Mouse (Mus musculus) gastrocnemius, adult 18-20 months (tissue): Measurements from ENCODE around the gene Fam149b. TPM values are rescaled to one million over a fixed set of nuclear protein-coding genes. Genes with fewer than 3 reads are reported as not detected.

ENCODE experiments used
- DNase-seq: peaks from one replicate; pipeline ENCODE4 v3.0.0; 2021; ENCODE audit warnings: low spot score
- total RNA-seq, 2 experiments: library from RNA; stranded (reverse); gene quantifications; 2 replicates each; pipeline ENCODE4 v1.2.3; 2021

Fam149b gene
- total RNA-seq, 2 experiments from 2014 or later = 19.8 to 21.3 TPM

- DNase-seq = no peak
Measured at GRCm38 (mm10) chr14:20389446-20390079, 41.6 kb downstream of the Fam149b start.

GRCm38 (mm10) chr14:20392326-20392725 is 44.4 kb downstream of the Fam149b start:
- DNase-seq = no peak

GRCm38 (mm10) chr14:20393205-20393913 is 45.4 kb downstream of the Fam149b start, which contains the start of gene Mrps16:
Gene Mrps16, minus strand, starts transcription at chr14:20393634.
- DNase-seq = peak; percentile 94

GRCm38 (mm10) chr14:20397220-20397619 is 49.3 kb downstream of the Fam149b start:
- DNase-seq = peak; percentile 38

- DNase-seq = no peak
Measured at GRCm38 (mm10) chr14:20398864-20399263, 50.9 kb downstream of the Fam149b start.

- peak; percentile 57 for DNase-seq
Measured at GRCm38 (mm10) chr14:20400071-20400470, 52.1 kb downstream of the Fam149b start.

- DNase-seq = no peak
Measured at GRCm38 (mm10) chr14:20422257-20422656, 74.3 kb downstream of the Fam149b start.

- no peak for DNase-seq
Measured at GRCm38 (mm10) chr14:20423046-20423445, 75.1 kb downstream of the Fam149b start.

GRCm38 (mm10) chr14:20428593-20428992 is 80.6 kb downstream of the Fam149b start:
- DNase-seq = no peak

- no peak for DNase-seq
Measured at GRCm38 (mm10) chr14:20429833-20430232, 81.9 kb downstream of the Fam149b start.

GRCm38 (mm10) chr14:20431726-20432125 is 83.8 kb downstream of the Fam149b start:
- peak; percentile 73 for DNase-seq

- DNase-seq = peak; percentile 56
Measured at GRCm38 (mm10) chr14:20432420-20432819, 84.5 kb downstream of the Fam149b start.

Other genes starting within 250 kb of the Fam149b start
- gene Saysd1, start 209.6 kb upstream of the Fam149b start, total RNA-seq = 1 to 10 TPM; 2.8 to 2.9 TPM
- under 1 TPM; 0.57 to 0.59 TPM for gene Kcnk5, start 166.4 kb upstream of the Fam149b start, total RNA-seq
- gene Kcnk16, start 79.0 kb upstream of the Fam149b start, total RNA-seq = not detected
- 10 to 100 TPM; 29.7 to 32.8 TPM for gene Nudt13, start 53.5 kb upstream of the Fam149b start, total RNA-seq
- gene Ecd, start within 50 bp of the Fam149b start, total RNA-seq = 10 to 100 TPM; 33.1 to 36.1 TPM
- gene Dnajc9, start 40.7 kb downstream of the Fam149b start, total RNA-seq = 10 to 100 TPM; 10.6 to 12.2 TPM
- 10 to 100 TPM; 50.8 to 54.9 TPM for gene Mrps16, start 45.5 kb downstream of the Fam149b start, total RNA-seq
- under 1 TPM; 0.14 to 0.19 TPM for gene Cfap70, start 104.1 kb downstream of the Fam149b start, total RNA-seq
- gene Anxa7, start 132.0 kb downstream of the Fam149b start, total RNA-seq = 10 to 100 TPM; 47.7 to 72.8 TPM
- 100 to 1,000 TPM; 236 to 409 TPM for gene Mss51, start 148.7 kb downstream of the Fam149b start, total RNA-seq
- gene Ppp3cb, start 198.4 kb downstream of the Fam149b start, total RNA-seq = 100 to 1,000 TPM; 190 to 204 TPM